Mouse (Mus musculus): Measurements from ENCODE around the gene Rgs16.

The Rgs16 gene

GRCm38 (mm10) chr1:153740145-153740544 lies at the start of gene Rgs16:
Gene Rgs16, plus strand, starts transcription at chr1:153740349.
- peak; percentile 98 for DNase-seq

- DNase-seq, result no peak
Measured at GRCm38 (mm10) chr1:153692526-153692925, 47.6 kb upstream of the Rgs16 start.

GRCm38 (mm10) chr1:153694372-153695120 lies 45.6 kb upstream of the Rgs16 start:
- no peak for DNase-seq

GRCm38 (mm10) chr1:153695398-153695797 lies 44.8 kb upstream of the Rgs16 start:
- DNase-seq, result no peak

- DNase-seq, result no peak
Measured at GRCm38 (mm10) chr1:153696093-153696492, 44.1 kb upstream of the Rgs16 start.

GRCm38 (mm10) chr1:153696541-153696940 lies 43.6 kb upstream of the Rgs16 start:
- no peak for DNase-seq

GRCm38 (mm10) chr1:153697581-153698251 lies 42.4 kb upstream of the Rgs16 start:
- no peak for DNase-seq

- DNase-seq, result no peak
Measured at GRCm38 (mm10) chr1:153698311-153699084, 41.7 kb upstream of the Rgs16 start.

- no peak for DNase-seq
Measured at GRCm38 (mm10) chr1:153700448-153701063, 39.6 kb upstream of the Rgs16 start.

- no peak for DNase-seq
Measured at GRCm38 (mm10) chr1:153701461-153701860, 38.7 kb upstream of the Rgs16 start.

- DNase-seq, result no peak
Measured at GRCm38 (mm10) chr1:153702166-153702852, 37.8 kb upstream of the Rgs16 start.

- peak; percentile 91 for DNase-seq
Measured at GRCm38 (mm10) chr1:153702853-153703410, 37.2 kb upstream of the Rgs16 start.

- peak; percentile 89 for DNase-seq
Measured at GRCm38 (mm10) chr1:153703445-153703991, 36.6 kb upstream of the Rgs16 start.

GRCm38 (mm10) chr1:153704174-153704573 lies 36.0 kb upstream of the Rgs16 start:
- DNase-seq, result no peak

GRCm38 (mm10) chr1:153704996-153705395 lies 35.2 kb upstream of the Rgs16 start:
- peak; percentile 73 for DNase-seq

- DNase-seq, result peak; percentile 78
Measured at GRCm38 (mm10) chr1:153708626-153709025, 31.5 kb upstream of the Rgs16 start.

GRCm38 (mm10) chr1:153709451-153709850 lies 30.7 kb upstream of the Rgs16 start:
- peak; percentile 66 for DNase-seq

- DNase-seq, result no peak
Measured at GRCm38 (mm10) chr1:153711544-153712262, 28.4 kb upstream of the Rgs16 start.

- no peak for DNase-seq
Measured at GRCm38 (mm10) chr1:153712633-153713032, 27.5 kb upstream of the Rgs16 start.

GRCm38 (mm10) chr1:153717990-153718389 lies 22.2 kb upstream of the Rgs16 start:
- no peak for DNase-seq

- DNase-seq, result no peak
Measured at GRCm38 (mm10) chr1:153720935-153721334, 19.2 kb upstream of the Rgs16 start.
